Mouse (Mus musculus) lung, embryonic 16.5 days (tissue): ENCODE results near the gene Pknox1. TPM values are rescaled to one million over a fixed set of nuclear protein-coding genes. Genes with fewer than 3 reads are reported as not detected.

Experiments
- ATAC-seq: fragments of 200-750 bp; cut with Nextera tagmentation; 2 replicates; pipeline ENCODE4 v1.8.0; 2017; ENCODE audit warnings: low read depth, mild to moderate bottlenecking, moderate library complexity
- H3K27ac ChIP-seq: fragments of 300-500 bp; sonication (generic); 2 replicates; pipeline ENCODE4 v1.5.1; 2014; ENCODE audit warnings: mild to moderate bottlenecking, control low read depth, low read length
- H3K27me3 ChIP-seq: fragments of 300-500 bp; sonication (generic); 2 replicates; pipeline ENCODE4 v1.6.1; 2014; ENCODE audit warnings: low read depth, low read length, mixed read lengths; ENCODE audit not compliant: control insufficient read depth, insufficient read depth
- H3K36me3 ChIP-seq: fragments of 300-500 bp; sonication (generic); 2 replicates; pipeline ENCODE4 v1.6.1; 2014; ENCODE audit warnings: low read length; ENCODE audit not compliant: control insufficient read depth, insufficient read depth
- H3K4me1 ChIP-seq: fragments of 300-500 bp; sonication (generic); replicated peaks from 2 replicates; pipeline ENCODE4 v1.6.1; 2014; ENCODE audit warnings: low read length, mixed read lengths; ENCODE audit not compliant: control insufficient read depth, insufficient read depth
- H3K4me2 ChIP-seq: fragments of 300-500 bp; sonication (generic); 2 replicates; pipeline ENCODE4 v1.6.1; 2014; ENCODE audit warnings: low read depth, low read length, control low read depth
- H3K4me3 ChIP-seq: fragments of 300-500 bp; sonication (generic); 2 replicates; pipeline ENCODE4 v1.5.1; 2014; ENCODE audit warnings: mild to moderate bottlenecking, low read length, control low read depth
- H3K9ac ChIP-seq: fragments of 300-500 bp; sonication (generic); 2 replicates; pipeline ENCODE4 v1.6.1; 2014; ENCODE audit warnings: low read length, control low read depth
- H3K9me3 ChIP-seq: fragments of 300-500 bp; sonication (generic); 2 replicates; pipeline ENCODE4 v1.6.1; 2016; ENCODE audit warnings: low read length; ENCODE audit not compliant: control insufficient read depth
- WGBS: fragments of 180-500 bp; shearing (Covaris S2); extraction: QIAGEN DNeasy Blood & Tissue Kit; methylation state at CpG from one replicate; pipeline ENCODE4 v1.1.7; 2014; 5-methylcytosine and 5-hydroxymethylcytosine counted together
- polyA plus RNA-seq: library from polyadenylated mRNA; unstranded; fragments of >200 nt; fragmentation: Nextera tagmentation; extraction: Ambion mirVana; gene quantifications from 2 replicates; pipeline ENCODE4 v1.2.1, GENCODE M21; 2015

Gene Pknox1
- polyA plus RNA-seq, 1 experiment from 2014 or later, result 44.1 TPM

- no peak for ATAC-seq
Observed at GRCm38 (mm10) chr17:31583185-31583584, 18.7 kb downstream of the Pknox1 start.

GRCm38 (mm10) chr17:31583781-31584180 lies 19.2 kb downstream of the Pknox1 start:
- Histone ChIP-seq H3K36me3 (peaks cover 8% of the 10 kb centered on the region; the same call in 1 of the 2 replicates), H3K4me3 (no peak overlapping the region), H3K9me3 (no peaks in the 10 kb centered on the region), H3K27me3 (no peaks in the 10 kb centered on the region), H3K4me2 (no peak overlapping the region), H3K9ac (no peak overlapping the region), H3K27ac (no peak overlapping the region), H3K4me1 (no peaks in the 10 kb centered on the region)
- 83% methylated on average over 6 of the region's 6 CpGs for WGBS
- no peak for ATAC-seq

More at GRCm38 (mm10) chr17:31583185-31583584, 18.7 kb downstream of the Pknox1 start:
- Histone ChIP-seq H3K27ac (no peak overlapping the region), H3K27me3 (no peaks in the 10 kb centered on the region), H3K9me3 (no peaks in the 10 kb centered on the region), H3K9ac (no peak overlapping the region), H3K4me2 (no peak overlapping the region), H3K4me3 (no peak overlapping the region), H3K4me1 (no peaks in the 10 kb centered on the region), H3K36me3 (peaks cover 2% of the 10 kb centered on the region; the same call in 1 of the 2 replicates)
- 55% methylated on average over 3 of the region's 3 CpGs for WGBS

- Histone ChIP-seq H3K9me3 (no peaks in the 10 kb centered on the region), H3K4me3 (no peak overlapping the region), H3K27ac (no peak overlapping the region), H3K9ac (no peak overlapping the region), H3K27me3 (no peaks in the 10 kb centered on the region), H3K4me1 (no peaks in the 10 kb centered on the region), H3K4me2 (no peak overlapping the region), H3K36me3 (peaks cover 33% of the 10 kb centered on the region)
- 74% methylated on average over 7 of the region's 7 CpGs for WGBS
- no peak for ATAC-seq
Observed at GRCm38 (mm10) chr17:31588115-31588514, 23.6 kb downstream of the Pknox1 start.

- Histone ChIP-seq H3K36me3 (peaks cover 33% of the 10 kb centered on the region), H3K9me3 (no peaks in the 10 kb centered on the region), H3K4me3 (no peak overlapping the region), H3K27ac (no peak overlapping the region), H3K9ac (no peak overlapping the region), H3K4me2 (no peak overlapping the region), H3K27me3 (no peaks in the 10 kb centered on the region), H3K4me1 (no peaks in the 10 kb centered on the region)
- no peak for ATAC-seq
- WGBS, result 76% methylated on average over 4 of the region's 4 CpGs
Observed at GRCm38 (mm10) chr17:31588726-31589125, 24.2 kb downstream of the Pknox1 start.

- no peak overlapping the region for H3K4me2 ChIP-seq
- no peaks in the 10 kb centered on the region for H3K9me3 ChIP-seq
- H3K36me3 ChIP-seq, result peaks cover 33% of the 10 kb centered on the region
- H3K27ac ChIP-seq, result no peak overlapping the region
- H3K27me3 ChIP-seq, result no peaks in the 10 kb centered on the region
- H3K9ac ChIP-seq, result no peak overlapping the region
- no peak overlapping the region for H3K4me3 ChIP-seq
- ATAC-seq, result no peak
- WGBS, result 86% methylated on average over 11 of the region's 11 CpGs
- H3K4me1 ChIP-seq, result no peaks in the 10 kb centered on the region
Observed at GRCm38 (mm10) chr17:31590846-31591245, 26.3 kb downstream of the Pknox1 start.

- no peak for ATAC-seq
Observed at GRCm38 (mm10) chr17:31594590-31594989, 30.1 kb downstream of the Pknox1 start.

GRCm38 (mm10) chr17:31595077-31595476 lies 30.5 kb downstream of the Pknox1 start:
- Histone ChIP-seq H3K4me3 (no peak overlapping the region), H3K27me3 (no peaks in the 10 kb centered on the region), H3K9ac (no peak overlapping the region), H3K4me1 (no peaks in the 10 kb centered on the region), H3K4me2 (no peak overlapping the region), H3K36me3 (peaks cover 31% of the 10 kb centered on the region), H3K27ac (no peak overlapping the region), H3K9me3 (no peaks in the 10 kb centered on the region)
- 67% methylated on average over 5 of the region's 5 CpGs for WGBS
- ATAC-seq, result no peak

More at GRCm38 (mm10) chr17:31594590-31594989, 30.1 kb downstream of the Pknox1 start:
- Histone ChIP-seq H3K4me3 (no peak overlapping the region), H3K27ac (no peak overlapping the region), H3K9me3 (no peaks in the 10 kb centered on the region), H3K27me3 (no peaks in the 10 kb centered on the region), H3K4me2 (no peak overlapping the region), H3K9ac (no peak overlapping the region), H3K4me1 (no peaks in the 10 kb centered on the region), H3K36me3 (peaks cover 30% of the 10 kb centered on the region)
- 64% methylated on average over 7 of the region's 7 CpGs for WGBS

- no peaks in the 10 kb centered on the region for H3K4me1 ChIP-seq
- H3K27me3 ChIP-seq, result no peaks in the 10 kb centered on the region
- H3K9ac ChIP-seq, result no peak overlapping the region
- 85% methylated on average over 9 of the region's 9 CpGs for WGBS
- H3K4me3 ChIP-seq, result no peak overlapping the region
- H3K36me3 ChIP-seq, result peaks cover 14% of the 10 kb centered on the region
- H3K27ac ChIP-seq, result no peak overlapping the region
- H3K4me2 ChIP-seq, result no peak overlapping the region
- ATAC-seq, result no peak
- no peaks in the 10 kb centered on the region for H3K9me3 ChIP-seq
Observed at GRCm38 (mm10) chr17:31597957-31598356, 33.4 kb downstream of the Pknox1 start.

- no peak for ATAC-seq
- no peak overlapping the region for H3K9ac ChIP-seq
- H3K27ac ChIP-seq, result no peak overlapping the region
- no peaks in the 10 kb centered on the region for H3K9me3 ChIP-seq
- H3K4me1 ChIP-seq, result no peaks in the 10 kb centered on the region
- no peaks in the 10 kb centered on the region for H3K27me3 ChIP-seq
- WGBS, result 86% methylated on average over 8 of the region's 8 CpGs
- H3K4me2 ChIP-seq, result no peak overlapping the region
- no peak overlapping the region for H3K4me3 ChIP-seq
- peaks cover 14% of the 10 kb centered on the region for H3K36me3 ChIP-seq
Observed at GRCm38 (mm10) chr17:31598593-31598992, 34.1 kb downstream of the Pknox1 start.

- no peak overlapping the region for H3K9ac ChIP-seq
- H3K36me3 ChIP-seq, result peaks cover 13% of the 10 kb centered on the region
- WGBS, result 82% methylated on average over 7 of the region's 7 CpGs
- no peak for ATAC-seq
- H3K4me2 ChIP-seq, result no peak overlapping the region
- H3K4me1 ChIP-seq, result no peaks in the 10 kb centered on the region
- no peak overlapping the region for H3K27ac ChIP-seq
- no peaks in the 10 kb centered on the region for H3K27me3 ChIP-seq
- H3K4me3 ChIP-seq, result no peak overlapping the region
- no peaks in the 10 kb centered on the region for H3K9me3 ChIP-seq
Observed at GRCm38 (mm10) chr17:31606424-31606823, 41.9 kb downstream of the Pknox1 start.
